Mouse (Mus musculus): Measurements from ENCODE around the gene Gm5800.
"Not testable (repeated sequence)": the region's sequence is repeated elsewhere in the genome, so short reads cannot be mapped to it uniquely, and the experiment has no call there.

Gm5800 gene

DNA sequence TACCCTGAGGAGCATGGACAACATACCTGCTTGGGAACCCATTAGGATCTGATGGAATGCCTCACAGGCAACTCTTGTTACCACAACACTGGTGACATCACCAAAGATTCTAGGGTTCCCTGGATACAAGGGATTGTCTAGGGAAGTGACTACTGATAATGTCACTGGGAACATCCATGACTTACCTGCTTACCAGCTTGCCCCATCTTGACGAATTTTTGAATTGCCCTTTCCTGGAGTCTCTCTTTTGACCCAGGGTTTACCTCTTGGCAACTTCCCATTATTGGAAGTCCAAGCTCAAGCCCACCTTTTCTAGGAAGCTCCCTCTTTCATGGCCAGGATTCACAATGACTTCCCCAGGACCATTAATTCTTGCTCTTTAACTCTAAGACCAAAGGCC lies at the start of gene Gm5800:
Gene Gm5800 (minus strand): TSS at position 101 of the 400 bp plus-strand sequence.
- in situ Hi-C loops (cut with MboI) = no loop called here

DNA sequence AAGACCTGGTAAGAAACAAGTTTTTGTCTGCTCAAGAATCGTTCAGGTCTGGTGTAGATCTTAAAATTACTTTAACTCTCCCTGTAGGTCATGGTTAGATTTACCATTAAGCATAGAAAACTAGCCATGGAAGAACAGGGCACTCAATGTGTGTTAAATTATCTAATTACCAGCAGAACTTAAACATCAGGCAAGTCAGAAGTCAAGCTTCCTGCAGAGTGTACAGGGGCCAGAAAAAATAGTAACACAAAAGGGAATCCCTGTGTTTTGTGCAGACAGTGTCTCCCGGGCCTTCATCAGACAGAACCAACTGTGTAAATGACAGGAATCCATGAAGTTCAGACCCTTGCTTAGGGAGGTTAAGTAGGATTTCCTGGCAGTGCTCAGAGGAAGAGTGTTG lies 39.0 kb upstream of the Gm5800 start:
- in situ Hi-C loops (cut with MboI) = no loop called here

DNA sequence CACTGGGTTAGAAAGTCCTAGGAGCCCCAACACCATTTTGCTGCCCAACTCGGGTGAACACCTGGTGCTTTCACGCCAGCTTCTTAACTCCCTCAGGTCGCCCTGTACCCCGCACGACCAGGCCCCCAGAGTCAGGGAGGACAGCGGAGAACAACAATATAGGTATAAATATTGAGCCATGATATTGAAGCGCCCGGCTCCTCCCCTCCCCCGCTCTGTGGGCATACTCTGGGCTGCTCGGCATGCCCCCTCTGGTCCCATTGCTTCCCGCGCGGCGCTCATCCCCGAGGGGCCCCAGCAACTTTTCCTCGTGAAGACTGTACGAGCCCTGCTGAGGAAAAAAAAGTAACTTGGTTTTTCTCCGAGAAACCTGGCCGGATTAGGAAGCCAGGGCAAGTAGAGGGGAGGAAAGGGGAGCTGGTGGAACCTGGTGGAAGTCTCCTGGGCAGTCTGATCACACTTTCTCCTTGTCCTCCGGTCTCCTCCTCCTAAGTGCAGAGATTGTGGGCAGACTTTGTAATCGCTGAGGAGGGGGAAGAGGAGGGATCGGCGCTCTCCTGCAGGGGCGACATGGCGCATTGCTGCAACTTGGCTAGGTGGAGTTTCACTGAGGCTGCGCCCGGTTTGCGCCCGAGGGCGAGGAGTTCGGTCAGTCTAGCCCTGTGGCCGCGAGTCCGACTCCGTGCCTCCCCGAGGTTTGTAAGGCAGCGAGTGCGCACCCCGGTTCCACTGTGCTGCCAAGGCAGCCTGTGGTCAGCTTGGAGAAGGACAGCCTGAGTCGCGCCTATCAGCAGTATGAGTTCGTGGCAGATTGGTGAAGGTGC lies 23.6 kb upstream of the Gm5800 start:
- in situ Hi-C loops (cut with MboI) = no loop called here

DNA sequence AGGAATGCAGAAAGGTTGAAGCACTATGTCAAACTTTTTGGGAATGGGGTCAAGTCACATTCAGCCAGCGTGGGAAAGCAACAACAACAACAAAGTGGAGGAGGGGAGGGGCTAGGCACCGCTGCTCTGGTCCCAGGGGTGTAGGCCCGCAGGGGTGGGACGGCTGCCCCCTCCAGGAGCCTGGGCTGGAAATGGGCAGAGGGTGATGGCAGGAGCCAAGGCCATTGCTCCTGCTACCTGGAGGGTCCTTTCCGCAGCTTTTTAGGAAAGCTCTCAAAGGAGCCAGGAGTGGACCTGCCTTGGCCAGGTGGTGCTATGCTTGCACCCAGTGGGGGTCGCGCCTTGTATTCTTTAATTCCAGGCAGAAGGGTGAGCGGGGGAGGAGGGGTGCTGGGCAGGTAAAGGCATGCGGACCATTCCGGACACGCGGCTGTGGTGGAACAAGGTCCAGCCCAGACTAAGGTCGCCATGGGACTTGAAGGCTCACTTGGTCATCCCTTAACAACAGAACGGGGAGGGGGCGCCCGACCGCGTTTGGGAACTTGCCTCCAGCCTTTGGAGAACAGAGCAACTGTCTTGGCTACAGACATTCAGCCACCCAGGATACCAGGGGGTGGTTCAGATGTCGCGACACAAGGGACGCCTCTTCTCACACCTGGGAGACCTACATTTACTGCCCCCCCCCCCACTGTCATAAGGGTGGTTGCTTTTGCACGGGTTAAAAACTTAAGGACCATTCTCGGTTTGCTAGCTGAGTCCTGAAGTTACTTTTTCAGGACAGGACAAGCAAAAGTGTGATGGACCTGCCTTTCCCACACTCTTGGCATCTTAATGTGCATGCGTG lies 22.4 kb upstream of the Gm5800 start:
- in situ Hi-C loops (cut with MboI) = no loop called here

- in situ Hi-C loops (cut with MboI) = no loop called here
Observed at GRCm38 (mm10) chr14:51738411-51739149, 21.6 kb upstream of the Gm5800 start.

GRCm38 (mm10) chr14:51737967-51738366 lies 21.0 kb upstream of the Gm5800 start:
- in situ Hi-C loops (cut with MboI) = no loop called here

DNA sequence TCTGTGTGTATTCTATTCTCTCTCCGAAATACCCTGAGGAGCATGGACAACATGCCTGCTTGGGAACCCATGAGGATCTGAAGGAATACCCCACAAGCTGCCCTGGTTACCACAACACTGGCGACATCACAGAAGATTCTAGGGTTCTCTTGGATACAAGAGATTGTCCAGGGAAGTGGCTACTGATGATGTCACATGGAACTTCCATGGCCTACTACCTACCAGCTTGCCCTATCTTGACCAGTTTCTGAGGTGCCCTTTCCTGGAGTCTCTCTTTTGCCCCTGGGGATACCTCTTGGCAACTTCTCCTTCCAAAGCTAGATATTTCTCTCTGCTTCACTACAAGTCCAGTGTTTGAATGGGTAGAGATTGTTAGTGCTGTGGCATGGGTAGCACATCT lies 21.6 kb downstream of the Gm5800 start, which contains the start of gene Gm17079:
Gene Gm17079 (minus strand): TSS at position 101 of the 400 bp plus-strand sequence.
- in situ Hi-C loops (cut with MboI) = not testable (repeated sequence)

DNA sequence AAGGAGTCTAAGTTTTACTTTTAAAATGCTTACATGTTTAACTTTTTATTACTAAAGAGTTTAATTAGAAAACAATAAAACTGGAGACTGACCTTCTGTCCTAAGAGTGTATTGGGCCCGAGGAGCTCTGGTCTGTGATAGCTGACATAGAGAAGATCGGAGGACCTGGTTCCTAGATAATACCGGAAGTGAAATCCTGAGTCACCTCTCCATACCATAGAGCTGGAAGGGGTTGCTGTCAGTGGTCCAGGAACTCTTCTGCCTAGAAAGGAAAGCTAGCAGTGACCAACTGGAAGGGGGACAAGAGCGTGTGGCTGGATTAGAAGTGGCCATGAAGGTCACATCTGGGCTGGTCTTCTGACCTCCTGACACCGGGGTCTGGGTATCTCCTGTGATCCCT lies 39.7 kb downstream of the Gm5800 start:
- in situ Hi-C loops (cut with MboI) = no loop called here
